Mouse (Mus musculus) Muller cell, postnatal 12 days (primary cell): ENCODE measurements around the gene Ttc13.

Experiments used
- DNase-seq: peaks from one replicate; pipeline ENCODE4 v3.0.0-alpha.2; 2015; ENCODE audit errors: inconsistent ontology term

The Ttc13 gene

DNA sequence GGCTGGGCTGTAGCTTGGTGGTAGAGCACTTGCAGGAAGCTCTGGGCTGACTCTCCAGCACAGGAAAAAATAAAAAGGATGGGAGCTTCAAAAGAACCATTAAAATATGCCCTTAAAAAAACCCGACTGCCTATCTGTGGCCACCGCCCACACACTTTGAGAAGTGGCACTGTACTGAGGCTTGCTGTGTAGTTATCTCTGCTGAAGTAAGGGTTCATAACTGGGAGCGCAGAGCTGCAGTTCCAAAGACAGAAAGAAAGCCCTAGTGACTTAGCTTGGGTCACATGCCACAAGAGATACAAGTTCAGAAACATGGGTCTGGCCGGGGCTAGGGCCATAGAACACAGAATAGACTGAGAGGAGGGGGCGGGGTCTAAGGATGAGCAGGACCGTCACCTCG, 63.8 kb downstream of the Ttc13 start:
- DNase-seq, result no peak

DNA sequence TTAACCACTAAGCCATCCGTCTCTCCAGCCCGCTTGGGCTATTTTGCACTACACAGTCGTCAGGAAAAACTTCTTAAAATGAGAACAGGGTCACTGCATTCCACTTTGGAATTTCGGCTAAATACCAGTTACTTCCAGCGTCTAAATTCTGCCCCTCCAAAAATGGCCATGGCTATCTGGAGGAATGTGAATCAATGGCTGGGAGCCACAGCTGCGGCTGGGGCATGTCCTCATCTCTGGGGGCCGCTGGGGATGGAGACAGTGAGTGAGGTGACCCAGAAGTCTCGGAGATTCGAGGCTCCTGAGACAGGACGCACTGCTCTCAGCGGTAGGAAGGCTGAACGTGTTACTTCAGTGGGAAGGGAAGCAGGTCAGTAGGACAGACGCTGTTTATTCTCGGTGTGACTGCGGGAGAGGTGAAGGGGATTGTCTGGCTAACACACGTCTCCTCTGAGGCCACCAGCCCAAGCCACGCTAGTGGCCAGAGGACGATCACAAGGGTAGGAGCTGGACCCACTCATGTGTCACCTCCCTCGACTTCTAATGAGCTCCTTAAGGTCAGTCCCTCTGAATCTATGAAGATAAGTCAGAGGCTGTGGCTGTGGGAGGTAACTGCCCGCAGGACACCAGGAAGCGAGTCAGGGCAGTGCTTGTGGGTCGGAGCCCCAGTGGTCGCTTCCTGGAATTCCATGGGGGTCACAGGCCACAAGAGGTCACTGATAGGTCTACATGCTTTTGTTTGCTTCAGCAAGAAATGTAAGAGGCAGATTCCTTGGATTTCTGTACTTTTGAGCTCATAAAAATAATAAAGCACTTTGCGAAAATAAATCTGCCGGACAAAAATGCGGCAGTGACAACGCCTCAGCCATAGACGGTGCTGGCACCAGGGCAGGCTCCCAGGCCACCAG, 68.0 kb downstream of the Ttc13 start:
- DNase-seq, result peak; percentile 80

DNA sequence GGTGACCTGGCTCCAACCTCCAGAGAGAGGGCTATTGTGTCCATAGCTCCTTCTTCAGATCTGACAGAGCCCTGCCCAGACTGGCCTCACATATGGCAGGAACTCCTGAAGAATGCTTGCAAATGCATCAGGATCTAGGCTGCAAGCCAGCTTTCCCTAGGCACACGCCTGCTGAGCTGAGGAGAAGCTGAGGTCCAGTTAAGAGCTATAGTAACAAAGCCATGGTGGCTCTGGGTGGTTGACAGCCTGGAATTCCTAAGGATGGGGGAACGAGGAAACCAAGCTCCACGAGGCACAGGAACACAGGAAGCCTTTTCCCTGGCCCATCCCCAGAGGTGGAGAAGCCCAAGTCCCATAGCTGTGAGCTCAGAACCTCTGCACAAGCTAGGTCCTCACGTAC, 69.2 kb downstream of the Ttc13 start:
- DNase-seq, result peak; percentile 80

DNA sequence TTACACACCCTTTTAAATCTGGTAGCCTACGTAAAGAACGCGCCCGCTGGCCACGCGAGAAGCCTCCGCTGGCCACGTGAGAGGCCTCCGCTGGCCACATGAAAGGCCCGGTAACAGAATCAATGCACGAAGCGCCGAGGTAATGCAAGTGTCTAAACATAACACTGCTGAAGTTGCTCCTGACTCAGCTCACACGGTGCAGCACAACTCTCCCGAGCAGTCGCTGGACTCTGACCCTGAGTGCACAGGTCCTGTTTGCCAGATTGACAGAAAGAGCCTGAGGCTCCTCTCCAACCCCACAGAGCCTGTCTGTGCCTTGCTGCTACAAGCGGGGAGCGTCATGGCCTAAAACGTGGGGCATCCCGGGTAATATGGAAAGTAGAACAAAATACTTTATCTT, 70.0 kb downstream of the Ttc13 start:
- DNase-seq, result no peak

DNA sequence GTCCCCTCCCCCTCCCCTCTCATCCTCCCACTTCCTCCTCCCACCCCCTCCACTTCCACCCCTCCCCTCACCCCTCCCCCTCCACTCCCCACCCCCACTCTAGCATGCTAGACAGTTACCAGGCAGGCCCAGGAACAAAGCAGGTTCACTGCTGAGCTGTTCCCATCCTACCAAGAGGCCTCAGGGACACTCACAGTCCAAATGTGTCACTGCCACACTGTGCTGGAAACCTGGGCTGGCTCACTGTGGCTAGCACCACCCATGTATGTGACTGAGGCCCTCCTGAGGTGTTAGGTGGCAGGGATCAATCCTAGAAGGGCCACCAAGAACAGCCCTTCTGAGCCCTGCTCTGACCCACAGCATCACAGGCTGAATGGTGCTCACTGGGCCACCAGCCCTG, 73.5 kb downstream of the Ttc13 start:
- DNase-seq, result no peak

DNA sequence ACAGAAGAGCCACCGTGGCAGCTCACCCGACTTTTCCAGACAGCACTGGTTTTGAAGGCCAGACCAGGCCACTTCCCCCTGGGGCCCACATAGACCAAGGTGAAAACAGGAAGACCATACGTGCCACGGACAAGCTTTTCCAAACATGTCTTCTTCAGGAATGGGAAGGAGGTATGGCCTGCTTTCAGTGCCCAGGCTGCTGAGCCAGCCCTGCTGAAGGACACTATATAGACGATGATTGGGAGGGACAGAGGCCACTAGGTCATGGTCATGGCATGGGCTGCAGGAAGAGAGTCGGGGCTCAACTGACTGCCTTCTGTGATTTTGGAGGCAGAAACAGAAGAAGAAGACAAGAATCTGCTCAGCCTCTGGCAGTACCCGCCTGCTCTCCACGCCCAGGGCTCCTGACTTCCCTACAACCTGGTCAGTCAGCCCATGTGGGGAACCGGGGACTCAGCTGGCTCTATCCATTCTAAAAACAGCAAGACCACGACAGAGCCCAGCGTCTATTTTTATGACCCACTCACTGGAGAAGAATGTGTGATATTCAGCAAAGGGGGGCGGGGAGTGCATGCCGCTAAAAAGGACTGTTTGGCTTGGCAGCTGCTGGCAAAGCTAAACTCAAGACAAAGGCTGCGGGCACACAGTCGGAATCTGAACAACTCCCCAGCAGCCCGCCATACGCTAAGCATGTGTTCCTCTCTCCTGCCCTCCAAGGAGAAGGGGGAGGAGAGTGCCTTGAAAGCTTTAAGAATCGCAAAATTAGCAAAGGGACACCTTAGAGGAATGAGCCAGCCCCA, 78.0 kb downstream of the Ttc13 start:
- DNase-seq, result peak; percentile 98

DNA sequence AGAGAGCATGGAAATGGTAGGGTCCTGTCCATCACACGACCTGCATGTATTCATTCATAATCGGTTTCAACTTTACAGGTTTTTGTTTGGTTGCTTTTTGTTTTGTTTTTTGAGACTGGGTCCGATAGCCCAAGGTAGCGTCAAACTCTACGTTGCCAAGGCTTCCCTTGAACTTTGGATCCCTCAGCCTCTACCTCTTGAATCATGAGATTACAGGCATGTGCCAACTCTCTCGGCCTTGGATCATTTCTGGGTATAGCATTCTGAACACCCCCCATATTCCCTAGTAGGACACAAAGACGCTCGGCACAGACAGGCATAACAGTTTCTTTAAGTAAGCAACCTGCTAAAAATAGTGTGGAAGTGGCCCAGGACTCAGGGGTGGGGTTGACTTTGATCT, 80.2 kb downstream of the Ttc13 start:
- DNase-seq, result no peak

DNA sequence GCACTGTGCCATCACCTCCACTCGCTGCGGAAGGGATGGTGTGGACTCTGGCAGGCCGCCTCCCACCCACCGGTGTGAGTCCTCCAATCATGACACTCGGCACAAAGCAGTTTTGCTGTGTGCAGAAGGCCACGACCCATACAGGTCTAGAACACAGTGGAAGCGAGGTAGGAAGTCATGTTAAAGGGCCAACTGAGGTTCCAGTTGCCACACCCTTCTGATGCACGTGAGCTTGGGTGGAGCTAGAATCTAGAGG, 86.6 kb downstream of the Ttc13 start:
- DNase-seq, result no peak

DNA sequence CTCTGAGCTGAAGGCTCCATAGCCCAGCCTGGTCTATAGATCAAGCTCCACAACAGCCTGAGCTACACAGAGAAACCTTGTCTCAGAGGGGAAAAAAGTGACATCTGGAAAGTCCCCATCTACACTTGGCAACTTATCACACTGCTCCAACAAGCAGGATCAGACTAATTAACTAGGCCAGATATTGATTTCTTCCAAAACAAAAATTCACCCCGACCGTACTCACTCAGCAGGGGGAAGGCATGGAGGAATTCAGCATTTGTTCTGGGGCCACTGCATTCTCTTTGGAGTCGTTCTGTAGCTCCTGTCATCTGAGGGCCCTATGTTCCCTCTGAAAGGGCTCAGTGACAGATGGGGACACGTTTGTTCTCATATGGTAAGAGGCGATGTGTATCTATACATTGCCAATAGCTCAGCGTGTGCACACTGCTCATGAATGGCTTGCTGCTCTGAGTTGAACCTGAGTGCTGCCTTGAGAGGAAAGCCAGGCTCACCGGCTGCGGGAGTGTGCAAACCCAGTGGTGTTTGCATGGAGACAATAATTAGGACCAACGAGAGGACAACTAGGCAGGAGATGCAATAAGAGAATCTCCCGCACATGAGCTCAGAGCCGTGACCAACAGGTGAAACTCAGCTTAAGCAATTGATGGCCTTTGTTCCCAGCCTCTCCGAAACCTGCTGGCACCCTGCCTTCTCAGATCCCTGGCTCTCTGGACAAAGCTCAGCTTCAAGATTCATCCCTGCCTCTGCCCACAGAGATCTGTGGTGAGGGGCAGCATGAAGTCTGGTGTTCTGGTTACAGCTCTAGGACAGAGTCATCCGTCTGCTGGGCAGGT, 87.2 kb downstream of the Ttc13 start:
- peak; percentile 59 for DNase-seq

DNA sequence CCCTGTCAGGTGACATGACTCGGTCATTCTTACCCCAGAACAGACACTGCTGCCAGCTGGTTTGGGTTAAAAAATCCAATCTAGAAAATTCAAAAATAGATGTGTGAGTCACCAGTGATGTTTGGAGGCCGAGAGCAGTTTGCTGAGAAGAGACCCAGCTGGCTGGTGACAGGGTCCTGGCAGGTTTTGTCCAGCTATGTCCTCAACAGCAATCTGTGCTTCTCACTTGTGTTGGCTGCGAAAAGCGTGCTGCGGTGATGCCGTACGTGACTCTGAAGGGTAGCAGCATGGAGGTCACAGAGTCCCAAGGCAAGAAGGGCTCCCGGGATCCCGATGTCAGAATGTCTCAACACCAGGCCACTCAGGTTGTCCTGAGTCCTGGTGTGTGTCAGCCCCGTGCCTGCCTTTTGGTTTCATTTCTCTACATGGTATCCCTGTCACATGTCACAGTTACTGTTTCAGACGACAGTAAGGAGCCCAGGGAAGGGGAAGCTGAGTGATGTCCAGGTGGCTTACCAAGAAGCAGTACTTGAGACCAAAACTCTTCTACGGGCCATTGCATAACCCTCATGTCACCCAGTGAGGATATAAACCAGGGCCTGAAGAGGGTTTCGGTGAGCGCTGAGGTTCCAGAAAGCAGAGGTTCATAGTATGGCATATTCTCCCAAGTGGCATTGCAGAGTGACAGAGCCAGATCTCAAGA, 88.6 kb downstream of the Ttc13 start:
- DNase-seq, result peak; percentile 68

DNA sequence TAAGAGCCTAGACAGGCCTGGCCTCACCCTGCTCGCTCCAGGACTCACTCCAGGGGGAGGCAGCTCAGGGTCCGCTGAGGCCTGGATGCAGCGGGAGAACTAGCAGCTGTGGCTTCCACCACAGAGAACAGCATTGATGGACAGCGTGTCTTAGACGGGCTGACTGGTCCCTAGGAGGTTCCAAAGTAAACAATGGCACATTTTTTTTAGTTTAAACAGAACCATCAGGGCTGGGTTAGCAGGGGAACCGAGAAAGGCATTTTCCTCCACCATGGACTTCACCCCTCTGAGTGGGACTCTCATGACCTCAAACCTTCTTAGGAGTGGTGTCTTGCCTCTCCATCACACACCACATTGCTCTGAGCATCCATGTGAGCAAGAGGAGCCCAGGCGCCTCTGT, 89.8 kb downstream of the Ttc13 start:
- DNase-seq, result no peak

DNA sequence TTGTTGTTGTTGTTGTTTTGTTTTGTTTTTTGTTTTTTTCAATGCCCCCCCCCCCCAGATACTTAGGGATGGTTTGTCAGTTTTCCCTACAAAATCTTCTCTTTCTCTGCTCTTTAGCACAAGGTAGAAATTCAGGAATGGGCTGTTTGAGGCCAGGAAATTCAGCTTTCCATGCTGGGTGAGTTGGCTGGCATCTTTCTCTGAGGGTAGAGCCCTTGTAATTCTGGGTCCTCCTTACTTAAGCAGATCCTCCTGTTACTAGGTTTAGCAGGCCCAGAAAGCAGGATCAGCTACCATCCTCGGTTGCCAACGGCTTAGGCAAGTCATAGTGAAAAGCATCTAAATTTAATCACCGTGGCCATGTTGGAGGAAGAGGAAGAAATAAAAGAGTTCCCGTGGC, 90.9 kb downstream of the Ttc13 start:
- DNase-seq, result no peak

DNA sequence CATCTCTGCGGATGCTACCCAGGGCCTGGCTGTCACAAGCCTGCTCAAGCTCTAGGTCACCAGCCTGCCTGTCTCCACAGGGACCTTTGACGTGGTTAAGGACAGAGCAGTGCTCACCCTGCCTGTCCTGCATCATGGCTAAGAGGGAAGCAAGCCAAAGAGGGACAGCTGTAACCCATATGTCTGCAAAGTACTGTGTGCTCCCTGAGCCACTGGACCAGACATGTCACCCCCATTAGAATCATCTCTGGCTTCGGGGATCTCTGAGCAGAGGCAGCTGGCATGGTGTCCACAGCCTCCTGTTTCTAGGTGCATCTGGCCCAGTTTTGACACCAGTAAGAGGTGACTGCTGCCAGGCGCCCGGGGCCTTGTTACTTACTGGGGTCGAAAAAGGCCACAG, 91.3 kb downstream of the Ttc13 start:
- no peak for DNase-seq

DNA sequence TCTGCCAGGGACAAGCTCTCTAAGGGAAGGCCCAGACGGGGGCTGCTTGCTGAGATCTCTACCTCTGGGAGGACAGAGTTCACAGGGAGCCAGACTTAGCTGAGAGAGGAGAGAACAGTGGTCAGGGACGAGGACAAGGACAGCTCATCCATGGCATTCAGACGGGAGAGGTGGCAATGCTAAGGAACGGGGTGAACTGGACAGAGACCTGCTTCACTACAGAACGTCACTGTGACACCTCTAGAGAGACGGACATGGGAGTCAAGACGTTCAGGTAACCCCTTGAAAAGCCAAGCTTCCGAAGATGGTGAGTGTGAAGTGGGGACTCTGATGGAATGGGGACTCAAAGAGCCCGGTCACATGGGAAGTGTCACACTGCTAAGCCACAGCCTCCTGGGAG, 95.5 kb downstream of the Ttc13 start:
- DNase-seq, result no peak
